ENCODE assay signal across 25 mouse cellular contexts in the genomic region with DNA sequence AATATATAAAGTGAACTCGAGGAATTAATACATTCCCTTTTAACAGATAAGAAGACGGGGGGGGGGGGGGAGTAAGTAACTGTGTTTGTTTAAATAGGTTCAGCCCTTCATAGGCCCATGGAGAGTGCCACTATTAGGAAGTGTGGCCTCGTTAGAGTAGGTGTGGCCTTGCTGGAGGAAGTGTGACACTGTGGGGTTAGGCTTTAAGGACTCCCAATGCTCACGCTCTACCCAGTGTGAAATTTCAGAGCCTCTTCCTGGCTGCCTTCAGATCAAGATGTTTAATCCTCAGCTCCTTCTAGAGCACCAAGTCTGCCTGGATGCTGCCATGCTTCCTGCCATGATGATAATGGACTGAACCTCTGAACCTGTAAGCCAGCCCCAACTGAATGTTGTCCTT. TPM values are rescaled to one million over a fixed set of nuclear protein-coding genes. Genes with fewer than 3 reads are reported as not detected.
DNase-seq lines count a peak whose midpoint lies in the region; ATAC-seq and TF ChIP-seq lines count a peak whose summit lies in the region.
"Had no signal": no experiment of that assay in that cellular context is flagged by ENCODE, and none has a peak within 500 bp of the region (broad histone marks: within the 10 kb centered on the region; RNA-seq: fewer than 3 reads in every experiment).

No protein-coding gene starts in this region.

- H3K27me3 ChIP-seq in MEL (ENCODE audit: control insufficient read depth in 1 of 2, insufficient read depth in 2 of 2, low read length in 2 of 2) = no peaks in the 10 kb centered on the region
- H3K27me3 ChIP-seq in midbrain, embryonic 14.5 days (ENCODE audit: control insufficient read depth, insufficient read depth, low read length) = no peaks in the 10 kb centered on the region
- H3K27me3 ChIP-seq in thymus, adult 2 months (ENCODE audit: control insufficient read depth, insufficient read depth, low read length) = no peaks in the 10 kb centered on the region
- no peaks in the 10 kb centered on the region for H3K27me3 ChIP-seq in heart, embryonic 11.5 days (ENCODE audit: control insufficient read depth, insufficient read depth, low read length)
- H3K27me3 ChIP-seq: embryonic facial prominence, embryonic 13.5 days; forebrain, embryonic 12.5 days; heart, embryonic 13.5 days; hindbrain, embryonic 12.5 days; Patski had no signal

- H3K9ac ChIP-seq in MEL (ENCODE audit: control insufficient read depth, low read depth, low read length, poor library complexity, severe bottlenecking) = no peak overlapping the region
- H3K9ac ChIP-seq in midbrain, embryonic 14.5 days (replicated peaks; ENCODE audit: low read length) = no peak overlapping the region
- no peak overlapping the region for H3K9ac ChIP-seq in heart, embryonic 11.5 days (ENCODE audit: low read depth, low read length)
- H3K9ac ChIP-seq: embryonic facial prominence, embryonic 13.5 days; forebrain, embryonic 12.5 days; forebrain, postnatal 0 days; heart, embryonic 13.5 days; hindbrain, embryonic 12.5 days had no signal

- H3K4me1 ChIP-seq in MEL (ENCODE audit: control insufficient read depth in 1 of 2, insufficient read depth in 2 of 2, low read length in 2 of 2) = peaks cover 3 to 4% of the 10 kb centered on the region in 2 experiments; a peak in 3 of 4 replicates
- no peaks in the 10 kb centered on the region for H3K4me1 ChIP-seq in midbrain, embryonic 14.5 days (ENCODE audit: control insufficient read depth, insufficient read depth, low read length)
- no peaks in the 10 kb centered on the region for H3K4me1 ChIP-seq in thymus, adult 2 months (replicated peaks; ENCODE audit: control insufficient read depth, insufficient read depth, low read length)
- H3K4me1 ChIP-seq in heart, embryonic 11.5 days (ENCODE audit: control insufficient read depth, insufficient read depth, low read length) = no peaks in the 10 kb centered on the region
- H3K4me1 ChIP-seq: embryonic facial prominence, embryonic 13.5 days; forebrain, embryonic 12.5 days; heart, embryonic 13.5 days; hindbrain, embryonic 12.5 days had no signal

- no peak overlapping the region for H3K4me2 ChIP-seq in midbrain, embryonic 14.5 days (ENCODE audit: low read length)
- no peak overlapping the region for H3K4me2 ChIP-seq in heart, embryonic 11.5 days
- H3K4me2 ChIP-seq: embryonic facial prominence, embryonic 13.5 days; forebrain, embryonic 12.5 days; heart, embryonic 13.5 days; hindbrain, embryonic 12.5 days had no signal

- peaks cover 8 to 21% of the 10 kb centered on the region in 2 experiments for H3K36me3 ChIP-seq in MEL (ENCODE audit: control insufficient read depth in 1 of 2, insufficient read depth in 2 of 2, low read length in 2 of 2)
- H3K36me3 ChIP-seq in midbrain, embryonic 14.5 days (ENCODE audit: control insufficient read depth, insufficient read depth, low read length) = no peaks in the 10 kb centered on the region
- no peaks in the 10 kb centered on the region for H3K36me3 ChIP-seq in thymus, adult 2 months (ENCODE audit: control insufficient read depth, insufficient read depth, low read length)
- H3K36me3 ChIP-seq in heart, embryonic 11.5 days (ENCODE audit: control insufficient read depth, insufficient read depth, low read length) = no peaks in the 10 kb centered on the region
- H3K36me3 ChIP-seq: hindbrain, embryonic 12.5 days had no signal

- peak; percentile 80 for ATAC-seq in megakaryocyte, adult 5-6 weeks (ENCODE audit: poor library complexity, severe bottlenecking)
- ATAC-seq in midbrain, embryonic 14.5 days (ENCODE audit: low FRiP score, low TSS enrichment) = no peak
- no peak for ATAC-seq in heart, embryonic 11.5 days (replicated peaks; ENCODE audit: insufficient number of reproducible peaks, low FRiP score, low TSS enrichment)
- ATAC-seq: activated CD4-positive, CD25-positive, alpha-beta regulatory T cell, adult 4 months; forebrain, postnatal 0 days; hindbrain, embryonic 16.5 days; inflammation-experienced regulatory T-cells, adult 6 months; Patski had no signal

- DNase-seq in B cell, adult 2 months = peak; percentile 6 to 19
- peak; percentile 51 for DNase-seq in MEL (ENCODE audit: low read depth, low spot score)
- DNase-seq in midbrain, embryonic 14.5 days = no peak
- no peak for DNase-seq in thymus, adult 2 months
- DNase-seq: adrenal gland, postnatal 14 days; cerebellum, adult 11-12 months; cerebellum, adult 9-10 months; cerebellum, postnatal 25 days; forebrain, postnatal 0 days; gastrocnemius, postnatal 14 days; heart, postnatal 4 days had no signal

- no peak for TF ChIP-seq POLR2A in MEL (IDR thresholded peaks at IDR 0.05; ENCODE audit: control insufficient read depth in 1 of 2, insufficient read depth in 1 of 2, low read depth in 1 of 2, low read length in 2 of 2, poor library complexity in 1 of 2)
- no peak for TF ChIP-seq POLR2A in thymus, adult 2 months (IDR thresholded peaks at IDR 0.05; ENCODE audit: control insufficient read depth, extremely low read depth, insufficient read depth, low read length, poor library complexity)

- H3K4me3 ChIP-seq in MEL (ENCODE audit: control insufficient read depth in 1 of 2, insufficient read depth in 1 of 2, low read depth in 2 of 2, low read length in 2 of 2) = no peak overlapping the region
- H3K4me3 ChIP-seq in midbrain, embryonic 14.5 days (replicated peaks; ENCODE audit: low read depth, low read length) = no peak overlapping the region
- H3K4me3 ChIP-seq in thymus, adult 2 months (ENCODE audit: control insufficient read depth, insufficient read depth, low read length) = no peak overlapping the region
- H3K4me3 ChIP-seq in heart, embryonic 11.5 days (ENCODE audit: low read depth, low read length) = no peak overlapping the region
- H3K4me3 ChIP-seq: embryonic facial prominence, embryonic 13.5 days; forebrain, embryonic 12.5 days; heart, embryonic 13.5 days; hindbrain, embryonic 12.5 days had no signal

- TF ChIP-seq RAD21 in MEL (IDR thresholded peaks at IDR 0.05; ENCODE audit: low read depth, low read length) = no peak

- H3K79me2 ChIP-seq in MEL (ENCODE audit: control insufficient read depth, insufficient read depth, low read length, poor library complexity) = peaks cover 60% of the 10 kb centered on the region

- no peaks in the 10 kb centered on the region for H3K9me3 ChIP-seq in MEL (replicated peaks; ENCODE audit: insufficient read depth, low read length)
- no peaks in the 10 kb centered on the region for H3K9me3 ChIP-seq in midbrain, embryonic 14.5 days (ENCODE audit: control insufficient read depth, low read length)
- H3K9me3 ChIP-seq in heart, embryonic 11.5 days (replicated peaks; ENCODE audit: control insufficient read depth, low read length) = no peaks in the 10 kb centered on the region
- H3K9me3 ChIP-seq: embryonic facial prominence, embryonic 13.5 days; forebrain, embryonic 12.5 days; heart, embryonic 13.5 days; hindbrain, embryonic 12.5 days had no signal

- TF ChIP-seq CTCF in MEL (IDR thresholded peaks at IDR 0.05 in 2 of 3, conservative IDR thresholded peaks at IDR 0.05 in 1 of 3; ENCODE audit: control insufficient read depth in 1 of 3, insufficient read depth in 1 of 3, low read depth in 2 of 3, low read length in 3 of 3, poor library complexity in 1 of 3, severe bottlenecking in 1 of 3) = no peak
- TF ChIP-seq CTCF in thymus, adult 2 months (IDR thresholded peaks at IDR 0.05; ENCODE audit: borderline replicate concordance, control insufficient read depth, extremely low read depth, insufficient read depth, low read length, poor library complexity) = no peak

- WGBS in midbrain, embryonic 14.5 days = 88% methylated on average over 4 of the region's 4 CpGs
- WGBS in thymus, adult 2 months = 80% methylated on average over 4 of the region's 4 CpGs
- WGBS in heart, embryonic 11.5 days (ENCODE audit: insufficient replicate concordance) = 75% methylated on average over 4 of the region's 4 CpGs

- no peak overlapping the region for H3K27ac ChIP-seq in MEL (ENCODE audit: control insufficient read depth, low read depth, low read length)
- H3K27ac ChIP-seq in midbrain, embryonic 14.5 days (replicated peaks; ENCODE audit: low read depth, low read length) = no peak overlapping the region
- no peak overlapping the region for H3K27ac ChIP-seq in thymus, adult 2 months (ENCODE audit: control insufficient read depth, insufficient read depth, low read length)
- no peak overlapping the region for H3K27ac ChIP-seq in heart, embryonic 11.5 days (ENCODE audit: low read depth, low read length)
- H3K27ac ChIP-seq: embryonic facial prominence, embryonic 13.5 days; forebrain, embryonic 12.5 days; heart, embryonic 13.5 days; hindbrain, embryonic 12.5 days had no signal

- no peak for TF ChIP-seq EP300 in MEL (IDR thresholded peaks at IDR 0.05; ENCODE audit: low read depth in 1 of 2, low read length in 2 of 2)

TF ChIP-seq in MEL, 35 proteins besides CTCF, POLR2A, EP300 and RAD21 (continues in another document):
- TF ChIP-seq ZNF384 (IDR thresholded peaks at IDR 0.05; ENCODE audit: low read depth, low read length) = no peak
- no peak for TF ChIP-seq MXI1 (IDR thresholded peaks at IDR 0.05; ENCODE audit: low read depth, low read length)
- no peak for TF ChIP-seq MAFK (IDR thresholded peaks at IDR 0.05; ENCODE audit: borderline replicate concordance, low read depth, low read length)
- no peak for TF ChIP-seq KAT2A (conservative IDR thresholded peaks at IDR 0.05; ENCODE audit: low read depth, low read length)
- TF ChIP-seq GABPA (IDR thresholded peaks at IDR 0.05; ENCODE audit: low read depth, low read length) = no peak
- no peak for TF ChIP-seq TCF12 (IDR thresholded peaks at IDR 0.05; ENCODE audit: low read depth, low read length)
- TF ChIP-seq RCOR1 (IDR thresholded peaks at IDR 0.05; ENCODE audit: low read depth, low read length) = no peak

RNA-seq across cellular contexts. Expression of a gene that starts 8.9 kb away (rescaled TPM):
- 59.9 and 71.2 TPM in 2 replicates for total RNA-seq in MEL (2012; rRNA removed)
- 10 to 100 TPM in 1 of 2 experiments, not detected in 1; 57.6 TPM for polyA plus RNA-seq in MEL (2012; ENCODE audit: insufficient read depth in 1 of 2, insufficient read length in 2 of 2, low read depth in 1 of 2, low replicate concordance in 2 of 2, missing spikeins in 1 of 2)
- total RNA-seq in megakaryocyte, adult 5-6 weeks (2015) = 33.3 and 33.9 TPM in 2 replicates
- 37.3 and 42.2 TPM in 2 replicates for total RNA-seq in megakaryocyte, adult 5-6 weeks (2017)
- 40.1 and 44.3 TPM in 2 replicates for polyA plus RNA-seq in midbrain, embryonic 14.5 days (2014; fragmentation: Nextera tagmentation; extraction: Ambion mirVana)
- polyA plus RNA-seq in thymus, adult 2 months (2012; rRNA removed) = 4.7 and 5.1 TPM in 2 replicates
- polyA plus RNA-seq in heart, embryonic 11.5 days (2014; fragmentation: Nextera tagmentation; extraction: Ambion mirVana) = 34.7 and 36.7 TPM in 2 replicates

RNA-seq across cellular contexts. Expression of a gene that starts 47.0 kb away (rescaled TPM):
- total RNA-seq in MEL (2012; rRNA removed) = 0.08 TPM in 1 of 2 replicates, not detected in the other
- under 1 TPM in 1 of 2 experiments, not detected in 1; 0.01 TPM for polyA plus RNA-seq in MEL (2012; ENCODE audit: insufficient read depth in 1 of 2, insufficient read length in 2 of 2, low read depth in 1 of 2, low replicate concordance in 2 of 2, missing spikeins in 1 of 2)
- not detected in 2 replicates for total RNA-seq in megakaryocyte, adult 5-6 weeks (2015)
- not detected in 2 replicates for total RNA-seq in megakaryocyte, adult 5-6 weeks (2017)
- polyA plus RNA-seq in midbrain, embryonic 14.5 days (2014; fragmentation: Nextera tagmentation; extraction: Ambion mirVana) = 10.0 and 10.9 TPM in 2 replicates
- polyA plus RNA-seq in thymus, adult 2 months (2012; rRNA removed) = 0.23 and 0.40 TPM in 2 replicates
- polyA plus RNA-seq in heart, embryonic 11.5 days (2014; fragmentation: Nextera tagmentation; extraction: Ambion mirVana) = 0.13 and 0.50 TPM in 2 replicates
- total RNA-seq: adrenal gland, adult 18-20 months; adrenal gland, postnatal 14 days; gastrocnemius, adult 18-20 months; gastrocnemius, postnatal 14 days; heart, adult 8-10 months; heart, postnatal 4 days had no signal
- polyA plus RNA-seq: gonadal fat pad, adult 2 months; Patski had no signal

Comparison
In these comparisons a context has a peak if more than half of its experiments do, and no peak if none do; other contexts are left out.
1. DNase-seq: peak in B cell, adult 2 months (2 of 2) and MEL (single experiment); none in midbrain, embryonic 14.5 days (single experiment) and thymus, adult 2 months (single experiment).